Mouse (Mus musculus) liver, adult 2 months (tissue): ENCODE measurements at regions not wholly inside any gene's neighbourhood (a gene's known extent, or its start where the extent isn't known, plus 50 kb on each side); places are given as distances from the start of the nearest gene placed in this dataset.

Experiments used
- CTCF ChIP-seq: fragments of 200-500 bp; IDR thresholded peaks from 2 replicates; pipeline ENCODE4 v1.5.1; 2011; ENCODE audit warnings: low read depth, low read length, control low read depth
- POLR2A ChIP-seq: fragments of 200-500 bp; IDR thresholded peaks from 2 replicates; pipeline ENCODE4 v1.6.1; 2011; ENCODE audit warnings: low read length, control low read depth; ENCODE audit not compliant: insufficient read depth; ENCODE audit errors: extremely low read depth

- TF ChIP-seq POLR2A: no peak
- TF ChIP-seq CTCF: no peak
Observed at GRCm38 (mm10) chr4:45682746-45683145, 116.1 kb upstream of the Aldh1b1 start.
